Mouse (Mus musculus): Measurements from ENCODE around the gene Snrnp70. TPM values are rescaled to one million over a fixed set of nuclear protein-coding genes. Genes with fewer than 3 reads are reported as not detected.

Snrnp70 gene
- polyA plus RNA-seq, 1 experiment from 2014 or later, result 93.7 TPM

GRCm38 (mm10) chr7:45335056-45335455, 60.5 kb downstream of the Snrnp70 start, which contains the start of gene Hrc:
TSS of gene Hrc (plus strand) at chr7:45335290.
- H3K4me3 ChIP-seq (ENCODE audit: low read depth, low read length), result no peak within 1 kb of the TSS
- no peaks in the 10 kb centered on the region for H3K36me3 ChIP-seq (ENCODE audit: control insufficient read depth, insufficient read depth, low read length)
- H3K27me3 ChIP-seq (ENCODE audit: control insufficient read depth, insufficient read depth, low read length), result no peaks in the 10 kb centered on the region
- 37% methylated on average over 5 of the region's 5 CpGs for WGBS
- peaks cover 22% of the 10 kb centered on the region; the same call in 1 of the 2 replicates for H3K4me1 ChIP-seq (ENCODE audit: control insufficient read depth, insufficient read depth, low read length)
- H3K9ac ChIP-seq (replicated peaks; ENCODE audit: low read depth, low read length), result no peak within 1 kb of the TSS
- no peak within 1 kb of the TSS for H3K27ac ChIP-seq (ENCODE audit: low read depth, low read length)
- ATAC-seq (ENCODE audit: low read depth), result no peak
- no peaks in the 10 kb centered on the region for H3K9me3 ChIP-seq (ENCODE audit: control insufficient read depth, low read length)
- H3K4me2 ChIP-seq (ENCODE audit: low read depth, low read length), result peak within 1 kb of the TSS; percentile 91; the same call in 1 of the 2 replicates

GRCm38 (mm10) chr7:45334605-45335004, 60.9 kb downstream of the Snrnp70 start:
- H3K9ac ChIP-seq (replicated peaks; ENCODE audit: low read depth, low read length), result no peak overlapping the region
- H3K4me2 ChIP-seq (ENCODE audit: low read depth, low read length), result no peak overlapping the region
- peaks cover 17% of the 10 kb centered on the region; the same call in 1 of the 2 replicates for H3K4me1 ChIP-seq (ENCODE audit: control insufficient read depth, insufficient read depth, low read length)

GRCm38 (mm10) chr7:45333431-45333982, 62.0 kb downstream of the Snrnp70 start, which contains the start of gene Trpm4:
TSS of gene Trpm4 (minus strand) at chr7:45333780.
- under 1% methylated on average over 38 of the region's 38 CpGs for WGBS
- peak; percentile 59; the same call in 1 of the 2 replicates for ATAC-seq (ENCODE audit: low read depth)

More at GRCm38 (mm10) chr7:45334605-45335004, 60.9 kb downstream of the Snrnp70 start:
- Histone ChIP-seq H3K27ac (ENCODE audit: low read depth, low read length) (no peak overlapping the region), H3K4me3 (ENCODE audit: low read depth, low read length) (no peak overlapping the region), H3K36me3 (ENCODE audit: control insufficient read depth, insufficient read depth, low read length) (no peaks in the 10 kb centered on the region), H3K27me3 (ENCODE audit: control insufficient read depth, insufficient read depth, low read length) (no peaks in the 10 kb centered on the region), H3K9me3 (ENCODE audit: control insufficient read depth, low read length) (no peaks in the 10 kb centered on the region)
- no peak for ATAC-seq (ENCODE audit: low read depth)
- 32% methylated on average over 3 of the region's 3 CpGs for WGBS

GRCm38 (mm10) chr7:45332685-45333425, 62.7 kb downstream of the Snrnp70 start:
- Histone ChIP-seq H3K36me3 (ENCODE audit: control insufficient read depth, insufficient read depth, low read length) (no peaks in the 10 kb centered on the region), H3K9me3 (ENCODE audit: control insufficient read depth, low read length) (no peaks in the 10 kb centered on the region), H3K9ac (replicated peaks; ENCODE audit: low read depth, low read length) (peak overlapping the region; percentile 53), H3K27ac (ENCODE audit: low read depth, low read length) (no peak overlapping the region), H3K27me3 (ENCODE audit: control insufficient read depth, insufficient read depth, low read length) (no peaks in the 10 kb centered on the region), H3K4me3 (ENCODE audit: low read depth, low read length) (peak overlapping the region; percentile 51), H3K4me1 (ENCODE audit: control insufficient read depth, insufficient read depth, low read length) (peaks cover 11% of the 10 kb centered on the region; the same call in 1 of the 2 replicates), H3K4me2 (ENCODE audit: low read depth, low read length) (peak overlapping the region; percentile 91)
- 3% methylated on average over 22 of the region's 22 CpGs for WGBS
- ATAC-seq (ENCODE audit: low read depth), result peak; percentile 58; the same call in 1 of the 2 replicates

More at GRCm38 (mm10) chr7:45333431-45333982, 62.0 kb downstream of the Snrnp70 start, which contains the start of gene Trpm4:
- no peaks in the 10 kb centered on the region for H3K27me3 ChIP-seq (ENCODE audit: control insufficient read depth, insufficient read depth, low read length)
- H3K4me3 ChIP-seq (ENCODE audit: low read depth, low read length), result peak within 1 kb of the TSS; percentile 51
- H3K27ac ChIP-seq (ENCODE audit: low read depth, low read length), result peak within 1 kb of the TSS; percentile 22; the same call in 1 of the 2 replicates
- H3K36me3 ChIP-seq (ENCODE audit: control insufficient read depth, insufficient read depth, low read length), result no peaks in the 10 kb centered on the region
- H3K4me2 ChIP-seq (ENCODE audit: low read depth, low read length), result peak within 1 kb of the TSS; percentile 91
- H3K4me1 ChIP-seq (ENCODE audit: control insufficient read depth, insufficient read depth, low read length), result peaks cover 11% of the 10 kb centered on the region; the same call in 1 of the 2 replicates
- no peaks in the 10 kb centered on the region for H3K9me3 ChIP-seq (ENCODE audit: control insufficient read depth, low read length)
- peak within 1 kb of the TSS; percentile 53 for H3K9ac ChIP-seq (replicated peaks; ENCODE audit: low read depth, low read length)

GRCm38 (mm10) chr7:45331502-45331901, 64.0 kb downstream of the Snrnp70 start:
- Histone ChIP-seq H3K36me3 (ENCODE audit: control insufficient read depth, insufficient read depth, low read length) (no peaks in the 10 kb centered on the region), H3K4me3 (ENCODE audit: low read depth, low read length) (no peak overlapping the region), H3K9ac (replicated peaks; ENCODE audit: low read depth, low read length) (no peak overlapping the region), H3K4me2 (ENCODE audit: low read depth, low read length) (no peak overlapping the region), H3K27me3 (ENCODE audit: control insufficient read depth, insufficient read depth, low read length) (no peaks in the 10 kb centered on the region), H3K4me1 (ENCODE audit: control insufficient read depth, insufficient read depth, low read length) (peaks cover 11% of the 10 kb centered on the region; the same call in 1 of the 2 replicates), H3K9me3 (ENCODE audit: control insufficient read depth, low read length) (no peaks in the 10 kb centered on the region), H3K27ac (ENCODE audit: low read depth, low read length) (no peak overlapping the region)
- 87% methylated on average over 6 of the region's 6 CpGs for WGBS
- ATAC-seq (ENCODE audit: low read depth), result no peak

- Histone ChIP-seq H3K9ac (replicated peaks; ENCODE audit: low read depth, low read length) (no peak overlapping the region), H3K4me2 (ENCODE audit: low read depth, low read length) (no peak overlapping the region), H3K4me3 (ENCODE audit: low read depth, low read length) (no peak overlapping the region), H3K27me3 (ENCODE audit: control insufficient read depth, insufficient read depth, low read length) (no peaks in the 10 kb centered on the region), H3K4me1 (ENCODE audit: control insufficient read depth, insufficient read depth, low read length) (peaks cover 11% of the 10 kb centered on the region; the same call in 1 of the 2 replicates), H3K36me3 (ENCODE audit: control insufficient read depth, insufficient read depth, low read length) (no peaks in the 10 kb centered on the region), H3K27ac (ENCODE audit: low read depth, low read length) (no peak overlapping the region), H3K9me3 (ENCODE audit: control insufficient read depth, low read length) (no peaks in the 10 kb centered on the region)
- 76% methylated on average over 13 of the region's 13 CpGs for WGBS
- no peak for ATAC-seq (ENCODE audit: low read depth)
Observed at GRCm38 (mm10) chr7:45328841-45329475, 66.6 kb downstream of the Snrnp70 start.

Other genes starting within 250 kb of the Snrnp70 start
- 90.4 and 91.2 TPM in 2 replicates for gene Pih1d1, start 241.4 kb downstream of the Snrnp70 start, polyA plus RNA-seq (2014; fragmentation: Nextera tagmentation; extraction: Ambion mirVana)
- gene Aldh16a1, start 241.2 kb downstream of the Snrnp70 start, polyA plus RNA-seq (2014; fragmentation: Nextera tagmentation; extraction: Ambion mirVana), result 16.9 and 19.8 TPM in 2 replicates
- 0.71 TPM in 1 of 2 replicates, not detected in the other for gene Slc17a7, start 231.8 kb downstream of the Snrnp70 start, polyA plus RNA-seq (2014; fragmentation: Nextera tagmentation; extraction: Ambion mirVana)
- not detected in 2 replicates for gene Gfy, start 216.2 kb downstream of the Snrnp70 start, polyA plus RNA-seq (2014; fragmentation: Nextera tagmentation; extraction: Ambion mirVana)
- gene Pth2, start 214.7 kb downstream of the Snrnp70 start, polyA plus RNA-seq (2014; fragmentation: Nextera tagmentation; extraction: Ambion mirVana), result not detected in 2 replicates
- 0.15 and 0.50 TPM in 2 replicates for gene Ccdc155, start 190.8 kb downstream of the Snrnp70 start, polyA plus RNA-seq (2014; fragmentation: Nextera tagmentation; extraction: Ambion mirVana)
- gene Dkkl1, start 183.6 kb downstream of the Snrnp70 start, polyA plus RNA-seq (2014; fragmentation: Nextera tagmentation; extraction: Ambion mirVana), result 11.8 and 12.9 TPM in 2 replicates
- gene Tead2, start 180.0 kb downstream of the Snrnp70 start, polyA plus RNA-seq (2014; fragmentation: Nextera tagmentation; extraction: Ambion mirVana), result 24.5 and 39.9 TPM in 2 replicates
- gene Cd37, start 156.6 kb downstream of the Snrnp70 start, polyA plus RNA-seq (2014; fragmentation: Nextera tagmentation; extraction: Ambion mirVana), result 1.0 and 1.6 TPM in 2 replicates
- gene Slc6a16, start 154.7 kb downstream of the Snrnp70 start, polyA plus RNA-seq (2014; fragmentation: Nextera tagmentation; extraction: Ambion mirVana), result 0.75 and 0.99 TPM in 2 replicates
- not detected in 2 replicates for gene Slc6a21, start 118.2 kb downstream of the Snrnp70 start, polyA plus RNA-seq (2014; fragmentation: Nextera tagmentation; extraction: Ambion mirVana)
- 9.1 and 10.9 TPM in 2 replicates for gene Trpm4, start 62.0 kb downstream of the Snrnp70 start, polyA plus RNA-seq (2014; fragmentation: Nextera tagmentation; extraction: Ambion mirVana)
- gene Hrc, start 60.5 kb downstream of the Snrnp70 start, polyA plus RNA-seq (2014; fragmentation: Nextera tagmentation; extraction: Ambion mirVana), result 0.13 and 0.52 TPM in 2 replicates
- gene Ppfia3, start 28.7 kb downstream of the Snrnp70 start, polyA plus RNA-seq (2014; fragmentation: Nextera tagmentation; extraction: Ambion mirVana), result 28.4 and 30.4 TPM in 2 replicates
- gene Lin7b, start 25.2 kb downstream of the Snrnp70 start, polyA plus RNA-seq (2014; fragmentation: Nextera tagmentation; extraction: Ambion mirVana), result 24.9 and 49.4 TPM in 2 replicates
- gene Kcna7, start 9.9 kb upstream of the Snrnp70 start, polyA plus RNA-seq (2014; fragmentation: Nextera tagmentation; extraction: Ambion mirVana), result not detected in 2 replicates
- gene Ntf5, start 18.0 kb upstream of the Snrnp70 start, polyA plus RNA-seq (2014; fragmentation: Nextera tagmentation; extraction: Ambion mirVana), result not detected in 2 replicates
- not detected in 2 replicates for gene Lhb, start 25.1 kb upstream of the Snrnp70 start, polyA plus RNA-seq (2014; fragmentation: Nextera tagmentation; extraction: Ambion mirVana)
- gene Gys1, start 39.1 kb upstream of the Snrnp70 start, polyA plus RNA-seq (2014; fragmentation: Nextera tagmentation; extraction: Ambion mirVana), result 18.1 and 19.9 TPM in 2 replicates
- gene Ruvbl2, start 42.4 kb upstream of the Snrnp70 start, polyA plus RNA-seq (2014; fragmentation: Nextera tagmentation; extraction: Ambion mirVana), result 86.8 and 95.3 TPM in 2 replicates
- 5,062 and 5,088 TPM in 2 replicates for gene Ftl1, start 64.1 kb upstream of the Snrnp70 start, polyA plus RNA-seq (2014; fragmentation: Nextera tagmentation; extraction: Ambion mirVana)
- gene Bax, start 71.2 kb upstream of the Snrnp70 start, polyA plus RNA-seq (2014; fragmentation: Nextera tagmentation; extraction: Ambion mirVana), result 107 and 215 TPM in 2 replicates
- gene Tulp2, start 86.1 kb upstream of the Snrnp70 start, polyA plus RNA-seq (2014; fragmentation: Nextera tagmentation; extraction: Ambion mirVana), result 0.17 and 0.31 TPM in 2 replicates
- not detected in 2 replicates for gene Gm45808, start 91.1 kb upstream of the Snrnp70 start, polyA plus RNA-seq (2014; fragmentation: Nextera tagmentation; extraction: Ambion mirVana)
- gene Dhdh, start 93.1 kb upstream of the Snrnp70 start, polyA plus RNA-seq (2014; fragmentation: Nextera tagmentation; extraction: Ambion mirVana), result 4.0 and 4.6 TPM in 2 replicates
- gene Nucb1, start 114.7 kb upstream of the Snrnp70 start, polyA plus RNA-seq (2014; fragmentation: Nextera tagmentation; extraction: Ambion mirVana), result 115 and 134 TPM in 2 replicates
- 14.0 and 14.2 TPM in 2 replicates for gene Ppp1r15a, start 130.5 kb upstream of the Snrnp70 start, polyA plus RNA-seq (2014; fragmentation: Nextera tagmentation; extraction: Ambion mirVana)
- 0.54 and 3.2 TPM in 2 replicates for gene Plekha4, start 130.6 kb upstream of the Snrnp70 start, polyA plus RNA-seq (2014; fragmentation: Nextera tagmentation; extraction: Ambion mirVana)
- 0.40 and 0.60 TPM in 2 replicates for gene Hsd17b14, start 159.2 kb upstream of the Snrnp70 start, polyA plus RNA-seq (2014; fragmentation: Nextera tagmentation; extraction: Ambion mirVana)
- 15.8 and 19.2 TPM in 2 replicates for gene Bcat2, start 174.4 kb upstream of the Snrnp70 start, polyA plus RNA-seq (2014; fragmentation: Nextera tagmentation; extraction: Ambion mirVana)
- not detected in 2 replicates for gene Fgf21, start 219.7 kb upstream of the Snrnp70 start, polyA plus RNA-seq (2014; fragmentation: Nextera tagmentation; extraction: Ambion mirVana)
- not detected in 2 replicates for gene Fut1, start 221.5 kb upstream of the Snrnp70 start, polyA plus RNA-seq (2014; fragmentation: Nextera tagmentation; extraction: Ambion mirVana)
- not detected in 2 replicates for gene Izumo1, start 226.1 kb upstream of the Snrnp70 start, polyA plus RNA-seq (2014; fragmentation: Nextera tagmentation; extraction: Ambion mirVana)
- gene Rasip1, start 231.7 kb upstream of the Snrnp70 start, polyA plus RNA-seq (2014; fragmentation: Nextera tagmentation; extraction: Ambion mirVana), result 12.8 and 14.2 TPM in 2 replicates
- gene Mamstr, start 244.2 kb upstream of the Snrnp70 start, polyA plus RNA-seq (2014; fragmentation: Nextera tagmentation; extraction: Ambion mirVana), result 2.6 and 3.0 TPM in 2 replicates

Measured in neural tube, embryonic 14.5 days (tissue).